Mouse (Mus musculus) heart, embryonic 15.5 days (tissue): Measurements from ENCODE around the gene Mecom. TPM values are rescaled to one million over a fixed set of nuclear protein-coding genes. Genes with fewer than 3 reads are reported as not detected.
A peak's percentile ranks its signal among the peaks of the same experiment; 100 is the strongest.

ENCODE experiments used
- ATAC-seq: fragments of 200-750 bp; cut with Nextera tagmentation; replicated peaks from 2 replicates; pipeline ENCODE4 v1.8.0; 2017; ENCODE audit warnings: low read depth, moderate TSS enrichment; ENCODE audit not compliant: insufficient number of reproducible peaks, insufficient read depth, low FRiP score
- H3K27ac ChIP-seq: fragments of 300-500 bp; sonication (generic); 2 replicates; pipeline ENCODE4 v1.5.1; 2015; ENCODE audit warnings: mild to moderate bottlenecking, inconsistent platforms
- H3K27me3 ChIP-seq: fragments of 300-500 bp; sonication (generic); 2 replicates; pipeline ENCODE4 v1.6.1; 2015; ENCODE audit warnings: inconsistent platforms
- H3K36me3 ChIP-seq: fragments of 300-500 bp; sonication (generic); 2 replicates; pipeline ENCODE4 v1.6.1; 2015; ENCODE audit warnings: mild to moderate bottlenecking, inconsistent platforms
- H3K4me1 ChIP-seq: fragments of 300-500 bp; sonication (generic); replicated peaks from 2 replicates; pipeline ENCODE4 v1.6.1; 2015; ENCODE audit warnings: inconsistent platforms
- H3K4me2 ChIP-seq: fragments of 300-500 bp; sonication (generic); 2 replicates; pipeline ENCODE4 v1.6.1; 2015; ENCODE audit warnings: inconsistent platforms, mild to moderate bottlenecking, moderate library complexity
- H3K4me3 ChIP-seq: fragments of 300-500 bp; sonication (generic); 2 replicates; pipeline ENCODE4 v1.5.1; 2015; ENCODE audit warnings: mild to moderate bottlenecking, inconsistent platforms
- H3K9ac ChIP-seq: fragments of 300-500 bp; sonication (generic); 2 replicates; pipeline ENCODE4 v1.6.1; 2015; ENCODE audit warnings: mild to moderate bottlenecking, inconsistent platforms
- H3K9me3 ChIP-seq: fragments of 300-500 bp; sonication (generic); replicated peaks from 2 replicates; pipeline ENCODE4 v1.6.1; 2016; ENCODE audit warnings: inconsistent platforms
- WGBS: fragments of 180-500 bp; shearing (Covaris S2); methylation state at CpG from one replicate; pipeline ENCODE4 v1.1.7; 2015; ENCODE audit warnings: mixed read lengths; 5-methylcytosine and 5-hydroxymethylcytosine counted together
- polyA plus RNA-seq: library from polyadenylated mRNA; unstranded; fragments of >200 nt; fragmentation: Nextera tagmentation; extraction: Ambion mirVana; gene quantifications from 2 replicates; pipeline ENCODE4 v1.2.1, GENCODE M21; 2015

Mecom gene
- polyA plus RNA-seq, 1 experiment from 2014 or later, result 17.3 TPM

DNA sequence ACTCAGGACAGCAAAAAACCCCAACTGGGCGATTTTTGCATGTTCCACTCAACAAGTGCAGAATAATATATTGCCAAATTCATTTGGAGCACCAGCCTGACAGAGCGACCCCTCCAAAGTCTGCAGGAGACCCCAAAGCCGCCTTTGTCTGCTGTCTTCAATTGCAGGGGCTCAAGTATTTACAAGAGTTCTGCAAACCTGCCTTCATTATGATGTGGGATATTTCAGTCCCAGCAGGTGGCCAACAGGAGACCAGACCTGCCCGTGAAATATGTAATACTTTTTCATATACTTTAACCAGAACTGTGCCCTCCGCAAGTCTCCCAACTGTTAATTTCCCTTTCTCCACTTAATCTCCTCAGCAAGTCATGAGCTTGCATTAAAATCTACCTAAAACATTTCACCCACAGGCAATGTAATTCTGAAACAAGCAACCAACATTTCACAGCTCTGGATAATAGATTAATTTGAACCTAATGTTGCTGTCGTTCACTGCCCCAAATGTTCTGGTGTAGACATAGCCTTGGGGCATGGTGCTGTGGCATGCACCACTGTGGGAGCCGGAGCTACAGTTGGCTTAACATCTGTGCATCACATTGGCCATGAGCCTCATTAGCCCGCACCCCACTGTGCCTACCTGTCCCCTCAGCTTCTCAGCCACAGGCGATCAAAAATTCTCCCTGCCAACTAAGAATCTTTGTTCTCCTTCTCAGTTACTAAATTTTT, 439.7 kb downstream of the Mecom start:
- no peak overlapping the region for H3K27ac ChIP-seq

DNA sequence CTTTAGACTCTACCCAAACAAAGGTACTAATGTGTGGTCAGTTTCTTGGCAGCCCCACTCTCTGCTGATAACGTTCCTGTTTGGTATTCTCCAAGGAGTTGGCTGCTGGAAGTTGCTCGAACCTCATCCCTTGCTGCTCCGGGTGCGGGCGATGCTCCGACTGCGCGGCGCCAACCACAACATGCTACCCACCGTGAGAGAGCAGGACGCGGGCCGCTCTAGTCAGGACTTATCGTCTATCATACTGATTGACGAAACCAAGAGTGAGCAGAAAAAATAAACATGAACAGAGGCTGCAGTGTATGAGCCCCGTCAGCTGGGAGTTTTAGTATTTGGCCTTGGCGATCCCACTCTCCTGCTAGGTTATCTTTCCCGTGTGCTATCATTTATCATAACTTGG, 441.3 kb downstream of the Mecom start:
- Histone ChIP-seq H3K36me3 (no peaks in the 10 kb centered on the region), H3K27ac (peak overlapping the region; percentile 38), H3K9me3 (no peaks in the 10 kb centered on the region), H3K4me3 (peak overlapping the region; percentile 9; the same call in 1 of the 2 replicates), H3K27me3 (no peaks in the 10 kb centered on the region), H3K4me1 (peaks cover 14% of the 10 kb centered on the region; the same call in 1 of the 2 replicates), H3K9ac (no peak overlapping the region), H3K4me2 (peak overlapping the region; percentile 41)
- ATAC-seq, result peak; percentile 85
- 33% methylated on average over 18 of the region's 18 CpGs for WGBS

More for the DNA sequence above, 439.7 kb downstream of the Mecom start:
- H3K4me2 ChIP-seq, result no peak overlapping the region
- peaks cover 14% of the 10 kb centered on the region; the same call in 1 of the 2 replicates for H3K4me1 ChIP-seq
- H3K36me3 ChIP-seq, result no peaks in the 10 kb centered on the region
- no peak overlapping the region for H3K9ac ChIP-seq
- H3K4me3 ChIP-seq, result no peak overlapping the region
- no peak for ATAC-seq
- H3K9me3 ChIP-seq, result no peaks in the 10 kb centered on the region
- 80% methylated on average over 9 of the region's 9 CpGs for WGBS
- H3K27me3 ChIP-seq, result no peaks in the 10 kb centered on the region

DNA sequence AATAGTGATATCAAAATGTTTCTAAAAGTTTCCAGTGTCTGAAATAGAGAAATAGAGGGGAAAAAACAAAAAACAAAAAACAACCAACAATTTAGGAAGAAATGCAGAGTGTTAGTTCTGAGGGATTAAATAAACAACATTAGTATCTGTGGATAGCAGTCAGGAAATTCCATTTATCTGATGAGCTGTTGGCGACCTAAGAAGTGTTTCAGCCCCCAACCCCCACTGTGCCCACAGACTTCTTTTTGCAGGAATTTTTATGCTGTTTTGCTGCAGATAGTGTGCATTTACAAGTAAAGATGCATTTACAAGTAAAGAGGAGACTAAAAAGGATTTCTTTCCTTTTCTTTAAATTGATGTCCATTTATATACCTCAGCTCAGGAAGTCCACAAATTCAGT, 441.9 kb downstream of the Mecom start:
- Histone ChIP-seq H3K36me3 (no peaks in the 10 kb centered on the region), H3K27me3 (no peaks in the 10 kb centered on the region), H3K9me3 (no peaks in the 10 kb centered on the region), H3K27ac (peak overlapping the region; percentile 38), H3K4me1 (peaks cover 14% of the 10 kb centered on the region; the same call in 1 of the 2 replicates), H3K9ac (no peak overlapping the region), H3K4me2 (peak overlapping the region; percentile 41), H3K4me3 (no peak overlapping the region)
- WGBS, result 26% methylated on average over 1 of the region's 1 CpGs
- ATAC-seq, result no peak

DNA sequence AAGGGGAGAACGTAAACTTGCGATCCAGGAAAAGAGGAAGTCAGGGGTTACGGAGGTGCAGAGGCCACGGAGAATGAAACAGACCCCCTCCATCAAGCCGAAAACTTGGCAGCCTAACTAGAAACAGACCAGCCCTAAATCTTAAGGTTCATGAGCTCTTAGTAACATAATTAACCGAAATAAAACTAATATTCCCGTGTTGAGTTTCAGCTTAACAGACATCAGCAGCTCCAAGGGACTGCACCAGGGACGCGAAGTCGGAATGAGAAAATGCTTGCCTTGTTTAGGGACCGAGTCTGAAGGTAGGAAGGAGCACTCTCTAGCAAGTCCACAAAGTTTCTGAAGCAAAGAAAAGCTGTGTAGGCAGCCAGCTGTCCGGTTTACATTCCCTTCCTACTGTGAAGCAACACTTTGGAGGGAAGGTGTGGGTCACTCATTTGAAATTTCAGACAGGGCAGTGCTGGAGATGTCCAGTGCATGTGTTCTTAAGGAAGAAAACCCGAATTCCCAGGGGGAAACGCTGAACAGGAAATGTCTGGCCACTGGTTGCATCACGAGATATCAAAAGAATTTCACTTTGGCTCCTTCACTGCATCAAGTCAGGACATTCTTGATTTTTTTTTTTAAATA, 442.5 kb downstream of the Mecom start:
- Histone ChIP-seq H3K27me3 (no peaks in the 10 kb centered on the region), H3K27ac (peak overlapping the region; percentile 68), H3K9ac (no peak overlapping the region), H3K9me3 (no peaks in the 10 kb centered on the region), H3K4me2 (peak overlapping the region; percentile 44), H3K4me1 (peaks cover 14% of the 10 kb centered on the region; the same call in 1 of the 2 replicates), H3K36me3 (no peaks in the 10 kb centered on the region), H3K4me3 (0 out of 2 replicates have a peak overlapping the region, but pooled peaks have one; percentile 7)
- ATAC-seq, result peak; percentile 36; the same call in 1 of the 2 replicates
- 25% methylated on average over 15 of the region's 15 CpGs for WGBS

DNA sequence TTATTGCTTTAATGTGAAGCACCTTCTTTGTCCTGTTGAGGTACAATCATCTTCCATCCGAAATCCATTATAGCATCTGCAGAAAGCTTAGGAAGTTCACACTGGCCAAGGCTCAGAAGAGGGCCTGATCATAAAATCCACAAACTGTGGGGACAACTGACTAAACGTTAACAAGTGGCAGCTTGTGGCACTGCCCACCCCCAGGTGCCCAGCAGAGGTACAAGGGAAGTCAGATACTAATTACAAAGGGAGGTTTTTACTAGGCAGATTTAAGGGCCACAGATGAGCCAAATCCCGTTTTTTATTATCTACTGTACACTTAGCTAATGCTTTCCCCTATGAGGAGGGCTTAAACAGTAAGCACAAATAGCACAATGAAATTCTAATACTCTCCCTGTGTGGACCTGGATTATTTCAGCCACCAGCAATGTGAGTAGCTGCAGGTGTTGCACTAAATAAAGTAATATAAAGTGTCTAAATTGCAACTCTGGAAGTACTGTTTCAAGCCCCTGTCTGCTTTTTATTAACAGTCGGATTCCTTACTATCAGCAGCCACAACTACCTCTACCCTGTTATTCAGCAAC, 443.2 kb downstream of the Mecom start:
- Histone ChIP-seq H3K9ac (no peak overlapping the region), H3K4me3 (no peak overlapping the region)

DNA sequence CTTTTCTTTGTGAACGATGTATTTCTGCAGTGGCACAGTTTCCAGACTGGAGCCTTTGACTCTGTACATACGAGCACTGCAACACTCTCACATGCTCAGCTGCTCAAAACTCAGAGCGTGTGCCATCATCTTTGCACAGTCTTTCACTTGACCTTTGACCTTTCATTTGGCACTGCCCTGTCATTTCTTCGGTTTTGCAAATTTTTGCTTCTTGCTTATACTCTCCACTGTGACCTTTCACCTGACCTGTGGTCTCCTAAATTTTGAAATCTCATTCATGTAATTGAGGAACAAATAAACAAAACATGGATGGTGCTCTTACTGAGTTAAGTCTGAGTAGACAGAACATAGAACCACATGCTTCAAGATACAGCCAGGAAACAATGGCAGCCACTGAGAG, 446.7 kb downstream of the Mecom start:
- no peaks in the 10 kb centered on the region for H3K36me3 ChIP-seq
- H3K4me1 ChIP-seq, result peaks cover 15% of the 10 kb centered on the region; the same call in 1 of the 2 replicates
- 83% methylated on average over 4 of the region's 4 CpGs for WGBS
- no peak overlapping the region for H3K9ac ChIP-seq
- H3K4me3 ChIP-seq, result no peak overlapping the region
- H3K9me3 ChIP-seq, result no peaks in the 10 kb centered on the region
- H3K27me3 ChIP-seq, result no peaks in the 10 kb centered on the region
- H3K27ac ChIP-seq, result no peak overlapping the region
- no peak overlapping the region for H3K4me2 ChIP-seq
- ATAC-seq, result no peak

More for the DNA sequence above, 443.2 kb downstream of the Mecom start:
- Histone ChIP-seq H3K27me3 (no peaks in the 10 kb centered on the region), H3K27ac (peak overlapping the region; percentile 68), H3K9me3 (no peaks in the 10 kb centered on the region), H3K36me3 (no peaks in the 10 kb centered on the region), H3K4me2 (peak overlapping the region; percentile 44), H3K4me1 (peaks cover 14% of the 10 kb centered on the region; the same call in 1 of the 2 replicates)
- ATAC-seq, result no peak
- 41% methylated on average over 4 of the region's 4 CpGs for WGBS

DNA sequence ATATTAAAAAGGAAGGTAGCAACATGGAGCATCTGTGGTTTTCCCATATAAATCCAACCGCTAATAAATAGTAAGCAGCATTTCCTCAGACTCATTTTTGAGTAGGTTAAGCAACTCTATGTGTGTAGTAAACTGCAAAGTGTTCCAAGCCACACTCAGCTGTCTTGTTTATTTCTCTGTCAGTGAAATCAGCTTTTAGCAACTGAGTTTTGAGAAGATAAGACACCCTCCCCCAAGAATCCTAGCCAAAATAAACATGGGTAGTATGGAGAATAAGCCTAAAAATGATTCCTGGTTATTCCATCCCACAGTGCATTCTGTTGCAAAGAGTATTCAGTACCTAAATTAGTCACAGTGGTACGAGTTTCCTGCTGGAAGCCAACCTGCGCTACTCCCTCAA, 450.1 kb downstream of the Mecom start:
- peaks cover 5% of the 10 kb centered on the region; the same call in 1 of the 2 replicates for H3K4me1 ChIP-seq
- peak overlapping the region; percentile 50 for H3K27ac ChIP-seq
- ATAC-seq, result no peak
- no peak overlapping the region for H3K4me3 ChIP-seq
- H3K4me2 ChIP-seq, result no peak overlapping the region
- H3K9me3 ChIP-seq, result no peaks in the 10 kb centered on the region
- WGBS, result 65% methylated on average over 3 of the region's 3 CpGs
- no peak overlapping the region for H3K9ac ChIP-seq
- no peaks in the 10 kb centered on the region for H3K36me3 ChIP-seq
- no peaks in the 10 kb centered on the region for H3K27me3 ChIP-seq

DNA sequence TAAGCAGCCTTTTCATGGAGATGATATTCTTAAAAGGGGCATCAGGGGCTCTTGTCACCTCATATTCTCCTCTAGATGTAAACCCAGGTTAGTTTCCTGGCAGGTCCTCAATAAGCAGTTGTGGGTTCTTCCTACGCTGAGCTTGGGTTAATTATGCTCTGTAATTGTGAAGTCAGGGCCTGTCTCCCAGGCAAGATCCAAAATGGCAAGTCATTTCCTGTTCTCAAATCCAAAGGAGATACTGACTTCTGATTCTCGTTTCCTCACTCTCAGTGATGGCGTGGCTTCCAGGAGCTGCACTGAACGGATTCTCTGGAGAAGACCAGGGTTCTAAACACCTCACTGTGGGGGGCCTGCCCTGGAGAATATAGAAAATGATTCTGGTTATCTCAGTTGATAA, 450.7 kb downstream of the Mecom start:
- ATAC-seq, result no peak
- 54% methylated on average over 4 of the region's 4 CpGs for WGBS

DNA sequence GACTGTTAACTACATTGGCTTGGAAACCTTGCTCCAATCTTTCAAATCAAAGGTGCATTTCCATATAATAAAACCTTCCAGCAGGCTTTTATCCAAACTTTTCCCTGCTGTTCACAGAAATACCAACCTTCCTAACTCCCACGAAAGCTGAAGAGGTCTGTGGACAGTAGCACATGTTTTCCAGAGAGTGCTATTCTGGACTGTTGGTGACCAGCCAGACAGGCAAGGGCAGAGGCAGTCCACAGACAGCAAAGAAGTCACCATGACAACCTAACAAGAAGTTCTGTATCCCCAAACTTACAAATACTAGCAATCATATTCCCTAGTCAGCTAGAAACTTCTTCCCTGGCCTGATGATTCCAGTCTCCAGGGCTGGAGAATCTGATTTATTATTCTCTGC, 454.8 kb downstream of the Mecom start:
- H3K27me3 ChIP-seq, result no peaks in the 10 kb centered on the region
- H3K9me3 ChIP-seq, result no peaks in the 10 kb centered on the region
- H3K4me1 ChIP-seq, result peaks cover 5% of the 10 kb centered on the region; the same call in 1 of the 2 replicates
- no peaks in the 10 kb centered on the region for H3K36me3 ChIP-seq
- no peak overlapping the region for H3K27ac ChIP-seq
- no peak overlapping the region for H3K4me3 ChIP-seq
- H3K4me2 ChIP-seq, result no peak overlapping the region
- no peak overlapping the region for H3K9ac ChIP-seq
- ATAC-seq, result no peak
- 30% methylated on average over 1 of the region's 1 CpGs for WGBS

More for the DNA sequence above, 450.7 kb downstream of the Mecom start:
- H3K4me2 ChIP-seq, result no peak overlapping the region
- peaks cover 5% of the 10 kb centered on the region; the same call in 1 of the 2 replicates for H3K4me1 ChIP-seq
- no peak overlapping the region for H3K4me3 ChIP-seq
- H3K36me3 ChIP-seq, result no peaks in the 10 kb centered on the region
- H3K9me3 ChIP-seq, result no peaks in the 10 kb centered on the region
- peak overlapping the region; percentile 50 for H3K27ac ChIP-seq
- H3K9ac ChIP-seq, result no peak overlapping the region
- no peaks in the 10 kb centered on the region for H3K27me3 ChIP-seq

DNA sequence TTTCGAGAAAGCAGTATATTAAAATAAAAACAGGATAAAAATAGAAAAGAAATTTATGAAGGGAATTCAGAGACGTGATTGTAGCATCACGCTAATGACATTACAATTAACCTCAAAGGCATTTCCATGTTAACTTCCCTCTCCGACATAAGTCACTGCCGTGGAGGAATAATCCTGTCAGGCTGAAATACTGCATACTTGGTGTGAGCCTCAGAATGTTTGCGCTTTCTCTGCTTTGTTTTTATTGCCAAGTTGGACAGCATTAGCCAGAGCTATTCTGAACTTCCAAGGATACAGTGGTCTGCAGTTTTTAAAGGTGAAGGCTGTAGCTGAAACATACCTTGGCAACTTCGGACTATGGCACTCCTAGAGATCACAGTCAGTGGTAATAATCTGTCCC, 455.3 kb downstream of the Mecom start:
- Histone ChIP-seq H3K9ac (no peak overlapping the region), H3K36me3 (no peaks in the 10 kb centered on the region), H3K27me3 (no peaks in the 10 kb centered on the region), H3K4me1 (peaks cover 2% of the 10 kb centered on the region; the same call in 1 of the 2 replicates), H3K4me2 (no peak overlapping the region), H3K9me3 (no peaks in the 10 kb centered on the region), H3K27ac (no peak overlapping the region), H3K4me3 (no peak overlapping the region)
- no peak for ATAC-seq
- WGBS, result 63% methylated on average over 7 of the region's 7 CpGs

DNA sequence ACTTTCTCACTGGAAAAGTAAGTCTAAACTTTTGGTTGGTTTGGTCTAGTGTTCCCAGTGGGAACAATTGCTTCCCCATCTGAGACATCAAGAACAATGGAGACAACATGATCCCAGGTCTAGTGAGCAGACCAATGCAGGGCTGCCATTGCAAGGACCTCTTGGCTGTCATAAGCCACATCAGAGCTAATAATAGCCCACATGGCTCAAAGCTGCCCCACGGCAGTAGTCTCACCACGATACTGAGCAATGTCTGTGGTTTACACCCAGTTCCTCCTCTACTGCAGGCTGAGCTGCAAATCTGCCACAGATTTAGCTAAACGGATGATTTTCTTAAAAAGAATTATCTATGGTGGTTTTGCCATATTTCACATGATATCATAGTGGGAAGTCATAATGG, 455.9 kb downstream of the Mecom start:
- WGBS, result 52% methylated on average over 3 of the region's 3 CpGs
- Histone ChIP-seq H3K4me1 (no peaks in the 10 kb centered on the region), H3K27me3 (no peaks in the 10 kb centered on the region), H3K4me3 (no peak overlapping the region), H3K4me2 (no peak overlapping the region), H3K27ac (no peak overlapping the region), H3K9ac (no peak overlapping the region), H3K9me3 (no peaks in the 10 kb centered on the region), H3K36me3 (no peaks in the 10 kb centered on the region)
- no peak for ATAC-seq
